Mouse (Mus musculus): ENCODE measurements around the gene Ctf1. TPM values are rescaled to one million over a fixed set of nuclear protein-coding genes. Genes with fewer than 3 reads are reported as not detected.
A peak's percentile ranks its signal among the peaks of the same experiment; 100 is the strongest.

Gene Ctf1
- polyA plus RNA-seq, 1 experiment: not detected

DNA sequence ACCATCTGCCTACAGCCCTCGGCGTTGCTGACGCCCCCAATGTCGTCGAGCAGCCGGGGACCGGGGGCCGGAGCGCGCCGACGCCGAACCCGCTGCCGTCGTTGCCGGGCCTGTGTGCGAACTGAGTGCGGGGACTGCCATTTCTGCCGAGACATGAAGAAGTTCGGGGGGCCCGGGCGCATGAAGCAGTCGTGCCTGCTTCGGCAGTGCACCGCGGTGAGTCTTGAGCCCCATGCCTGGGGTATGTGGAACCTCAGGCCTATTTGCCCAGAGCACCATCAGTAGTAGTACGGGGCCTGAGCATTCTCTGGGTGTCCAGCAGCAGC, 35.7 kb downstream of the Ctf1 start:
- 95% methylated on average over 28 of the region's 28 CpGs for WGBS

DNA sequence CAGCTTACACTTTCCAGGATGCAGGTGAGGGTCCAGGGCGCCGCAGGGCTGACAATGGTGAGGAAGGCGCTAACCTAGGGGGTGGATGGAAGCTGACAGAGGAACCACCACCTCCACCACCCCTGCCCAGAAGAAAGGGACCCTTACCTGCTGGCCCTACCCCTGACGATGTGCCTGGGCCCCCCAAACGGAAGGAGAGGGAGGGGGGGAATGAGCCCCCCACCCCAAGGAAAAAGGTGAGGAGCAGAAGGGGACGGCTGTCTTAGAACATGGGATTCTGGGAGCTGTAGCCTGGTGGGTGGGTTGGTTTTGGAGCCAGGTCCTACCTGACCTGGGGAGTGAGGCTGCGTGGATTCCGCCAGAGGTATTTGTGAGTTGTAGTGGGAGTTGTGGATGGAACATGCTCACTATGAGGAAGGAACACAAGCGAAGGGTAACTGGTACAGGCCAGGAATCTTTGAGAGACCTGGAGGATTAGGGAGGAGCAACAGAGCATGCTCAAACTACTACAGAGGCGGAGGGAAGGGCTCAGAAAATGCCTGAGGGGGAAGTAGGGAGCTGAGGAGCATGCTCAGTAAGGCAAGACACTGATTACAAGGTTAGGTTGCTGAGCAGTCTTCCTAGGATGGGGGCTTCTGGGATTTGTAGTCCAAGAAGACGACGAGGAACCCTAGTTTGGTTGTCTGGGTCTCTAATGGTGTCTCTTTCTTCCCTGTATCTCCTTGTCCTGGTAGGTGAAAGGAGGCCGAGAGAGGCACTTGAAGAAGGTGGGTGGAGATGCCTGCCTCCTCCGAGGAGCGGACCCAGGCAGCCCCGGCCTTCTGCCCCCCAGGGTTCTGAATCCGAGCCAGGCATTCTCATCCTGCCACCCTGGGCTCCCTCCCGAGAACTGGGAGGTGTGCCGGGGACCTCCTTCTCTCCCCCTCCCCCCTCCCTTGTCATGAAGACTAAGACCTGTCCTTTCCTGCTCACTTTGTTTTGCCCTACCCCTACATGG, 37.9 kb downstream of the Ctf1 start:
- Histone ChIP-seq H3K27ac (ENCODE audit: control insufficient read depth, insufficient read depth, low read depth, low read length, poor library complexity) (no peak overlapping the region), H3K4me3 (replicated peaks; ENCODE audit: control insufficient read depth, low read depth, low read length) (no peak overlapping the region), H3K4me1 (ENCODE audit: control insufficient read depth, insufficient read depth, low read length) (no peaks in the 10 kb centered on the region)
- TF ChIP-seq CTCF (IDR thresholded peaks at IDR 0.05; ENCODE audit: control insufficient read depth, insufficient read depth, low read length) (no peak), POLR2A (IDR thresholded peaks at IDR 0.05; ENCODE audit: borderline replicate concordance, control insufficient read depth, low read depth, low read length) (no peak)
- 85% methylated on average over 19 of the region's 19 CpGs for WGBS

More for the DNA sequence above, 35.7 kb downstream of the Ctf1 start:
- H3K4me3 ChIP-seq (replicated peaks; ENCODE audit: control insufficient read depth, low read depth, low read length): no peak overlapping the region
- H3K27ac ChIP-seq (ENCODE audit: control insufficient read depth, insufficient read depth, low read depth, low read length, poor library complexity): no peak overlapping the region
- TF ChIP-seq CTCF (IDR thresholded peaks at IDR 0.05; ENCODE audit: control insufficient read depth, insufficient read depth, low read length) (no peak), POLR2A (IDR thresholded peaks at IDR 0.05; ENCODE audit: borderline replicate concordance, control insufficient read depth, low read depth, low read length) (no peak)
- H3K4me1 ChIP-seq (ENCODE audit: control insufficient read depth, insufficient read depth, low read length): no peaks in the 10 kb centered on the region

DNA sequence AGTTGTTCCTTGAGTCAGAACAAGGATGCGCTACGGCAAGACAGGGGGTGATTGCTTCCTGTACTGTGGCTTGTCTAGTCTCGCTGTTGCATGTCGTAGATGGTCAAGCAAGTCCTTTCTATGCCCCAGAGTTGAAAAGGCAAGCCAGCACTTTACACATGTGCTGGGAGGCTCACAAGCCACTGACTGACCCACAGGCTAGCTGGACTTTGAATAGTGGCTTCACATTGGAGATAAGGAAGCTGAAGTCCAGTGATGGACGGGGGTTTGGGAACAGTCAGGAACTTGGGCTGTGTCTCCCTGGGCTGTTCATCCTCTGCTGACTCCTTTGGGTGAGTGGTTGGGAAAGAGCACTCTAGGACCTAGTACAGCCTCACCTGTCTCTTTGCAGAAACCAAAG, 39.1 kb downstream of the Ctf1 start:
- no peak overlapping the region for H3K4me3 ChIP-seq (replicated peaks; ENCODE audit: control insufficient read depth, low read depth, low read length)
- H3K27ac ChIP-seq (ENCODE audit: control insufficient read depth, insufficient read depth, low read depth, low read length, poor library complexity): no peak overlapping the region
- 90% methylated on average over 5 of the region's 5 CpGs for WGBS
- H3K4me1 ChIP-seq (ENCODE audit: control insufficient read depth, insufficient read depth, low read length): no peaks in the 10 kb centered on the region
- TF ChIP-seq CTCF (IDR thresholded peaks at IDR 0.05; ENCODE audit: control insufficient read depth, insufficient read depth, low read length) (no peak), POLR2A (IDR thresholded peaks at IDR 0.05; ENCODE audit: borderline replicate concordance, control insufficient read depth, low read depth, low read length) (no peak)

DNA sequence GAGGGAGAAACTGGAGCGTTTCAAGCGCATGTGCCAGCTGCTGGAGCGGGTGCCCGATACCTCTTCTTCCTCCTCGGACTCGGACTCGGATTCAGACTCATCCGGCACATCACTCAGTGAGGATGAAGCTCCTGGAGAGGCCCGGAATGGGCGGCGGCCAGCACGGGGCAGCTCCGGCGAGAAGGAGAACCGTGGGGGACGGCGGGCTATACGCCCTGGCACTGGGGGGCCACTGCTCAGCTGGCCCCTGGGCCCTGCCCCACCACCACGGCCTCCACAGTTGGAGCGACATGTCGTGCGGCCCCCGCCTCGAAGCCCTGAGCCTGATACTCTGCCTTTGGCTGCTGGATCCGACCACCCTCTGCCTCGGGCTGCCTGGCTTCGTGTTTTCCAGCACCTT, 39.5 kb downstream of the Ctf1 start:
- TF ChIP-seq CTCF (IDR thresholded peaks at IDR 0.05; ENCODE audit: control insufficient read depth, insufficient read depth, low read length) (no peak), POLR2A (IDR thresholded peaks at IDR 0.05; ENCODE audit: borderline replicate concordance, control insufficient read depth, low read depth, low read length) (no peak)
- no peak overlapping the region for H3K27ac ChIP-seq (ENCODE audit: control insufficient read depth, insufficient read depth, low read depth, low read length, poor library complexity)
- 93% methylated on average over 27 of the region's 27 CpGs for WGBS
- no peaks in the 10 kb centered on the region for H3K4me1 ChIP-seq (ENCODE audit: control insufficient read depth, insufficient read depth, low read length)
- no peak overlapping the region for H3K4me3 ChIP-seq (replicated peaks; ENCODE audit: control insufficient read depth, low read depth, low read length)

DNA sequence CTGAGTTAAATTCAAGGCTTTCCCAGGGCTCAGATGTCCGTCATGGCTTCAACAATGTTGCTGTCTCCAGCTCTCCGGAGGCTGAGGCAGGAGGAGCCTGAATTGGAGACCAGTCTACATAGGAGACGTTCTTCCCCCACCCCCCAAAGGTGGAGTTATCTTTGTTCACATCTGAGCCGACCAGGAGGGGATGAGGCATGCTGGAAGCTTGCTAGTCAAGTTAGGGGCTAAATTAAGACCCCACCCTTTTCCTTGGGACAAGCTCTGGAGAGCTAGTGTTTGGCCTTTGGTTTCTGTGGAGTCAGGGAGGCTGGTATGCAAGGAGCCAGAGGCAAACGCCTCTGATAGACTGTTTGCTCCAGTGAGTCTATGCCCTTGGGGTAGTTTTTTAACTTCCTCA, 40.6 kb downstream of the Ctf1 start:
- 64% methylated on average over 5 of the region's 5 CpGs for WGBS
- Histone ChIP-seq H3K4me1 (ENCODE audit: control insufficient read depth, insufficient read depth, low read length) (no peaks in the 10 kb centered on the region), H3K4me3 (replicated peaks; ENCODE audit: control insufficient read depth, low read depth, low read length) (no peak overlapping the region), H3K27ac (ENCODE audit: control insufficient read depth, insufficient read depth, low read depth, low read length, poor library complexity) (no peak overlapping the region)
- no peak for TF ChIP-seq POLR2A (IDR thresholded peaks at IDR 0.05; ENCODE audit: borderline replicate concordance, control insufficient read depth, low read depth, low read length)
- TF ChIP-seq CTCF (IDR thresholded peaks at IDR 0.05; ENCODE audit: control insufficient read depth, insufficient read depth, low read length): no peak

DNA sequence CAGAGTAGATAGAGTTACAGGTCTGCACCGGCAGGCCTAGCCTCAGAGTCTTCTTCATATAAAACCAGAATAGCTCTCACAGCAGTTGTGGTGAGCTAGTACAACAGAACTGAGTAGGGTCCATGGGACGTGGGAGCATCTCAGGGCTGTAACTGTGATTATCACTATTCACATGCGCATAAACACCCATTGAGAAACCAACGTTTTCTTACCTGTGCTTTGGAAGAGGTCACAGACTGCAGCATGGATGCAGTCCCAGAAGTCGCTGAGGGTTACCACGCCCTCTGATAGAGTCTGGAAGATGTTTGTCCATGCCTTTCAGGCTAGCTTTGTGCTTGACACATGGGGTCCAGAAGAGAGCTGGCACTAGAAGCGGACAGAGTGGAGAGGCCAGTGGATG, 41.2 kb downstream of the Ctf1 start:
- TF ChIP-seq POLR2A (IDR thresholded peaks at IDR 0.05; ENCODE audit: borderline replicate concordance, control insufficient read depth, low read depth, low read length): no peak
- no peak for TF ChIP-seq CTCF (IDR thresholded peaks at IDR 0.05; ENCODE audit: control insufficient read depth, insufficient read depth, low read length)
- Histone ChIP-seq H3K4me3 (replicated peaks; ENCODE audit: control insufficient read depth, low read depth, low read length) (no peak overlapping the region), H3K27ac (ENCODE audit: control insufficient read depth, insufficient read depth, low read depth, low read length, poor library complexity) (no peak overlapping the region), H3K4me1 (ENCODE audit: control insufficient read depth, insufficient read depth, low read length) (no peaks in the 10 kb centered on the region)
- 80% methylated on average over 7 of the region's 7 CpGs for WGBS

DNA sequence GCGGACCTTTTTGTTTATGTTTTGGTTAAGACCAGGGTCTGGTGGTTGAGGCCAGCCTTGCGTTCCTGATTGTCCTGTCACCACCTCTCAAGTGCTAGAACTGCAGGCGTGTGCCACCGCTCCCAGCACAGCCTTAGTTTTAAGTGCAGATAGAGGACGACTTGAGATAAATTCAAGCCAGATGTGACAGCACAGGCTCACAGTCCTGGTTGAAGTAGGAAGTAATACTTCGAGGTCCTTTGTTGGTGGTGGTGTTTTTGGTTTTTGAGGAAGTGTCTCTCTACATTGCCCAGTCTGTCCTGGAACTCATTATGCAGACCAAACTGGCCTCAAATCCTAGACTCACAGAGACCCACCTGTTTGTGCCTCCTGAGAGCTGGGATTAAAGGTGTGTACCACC, 47.2 kb downstream of the Ctf1 start:
- no peak overlapping the region for H3K4me3 ChIP-seq (replicated peaks; ENCODE audit: control insufficient read depth, low read depth, low read length)
- peak overlapping the region; percentile 17 for H3K27ac ChIP-seq (ENCODE audit: control insufficient read depth, insufficient read depth, low read depth, low read length, poor library complexity)
- WGBS: 16% methylated on average over 6 of the region's 6 CpGs
- TF ChIP-seq POLR2A (IDR thresholded peaks at IDR 0.05; ENCODE audit: borderline replicate concordance, control insufficient read depth, low read depth, low read length) (no peak), CTCF (IDR thresholded peaks at IDR 0.05; ENCODE audit: control insufficient read depth, insufficient read depth, low read length) (no peak)
- H3K4me1 ChIP-seq (ENCODE audit: control insufficient read depth, insufficient read depth, low read length): peaks cover 1% of the 10 kb centered on the region; the same call in 1 of the 2 replicates

DNA sequence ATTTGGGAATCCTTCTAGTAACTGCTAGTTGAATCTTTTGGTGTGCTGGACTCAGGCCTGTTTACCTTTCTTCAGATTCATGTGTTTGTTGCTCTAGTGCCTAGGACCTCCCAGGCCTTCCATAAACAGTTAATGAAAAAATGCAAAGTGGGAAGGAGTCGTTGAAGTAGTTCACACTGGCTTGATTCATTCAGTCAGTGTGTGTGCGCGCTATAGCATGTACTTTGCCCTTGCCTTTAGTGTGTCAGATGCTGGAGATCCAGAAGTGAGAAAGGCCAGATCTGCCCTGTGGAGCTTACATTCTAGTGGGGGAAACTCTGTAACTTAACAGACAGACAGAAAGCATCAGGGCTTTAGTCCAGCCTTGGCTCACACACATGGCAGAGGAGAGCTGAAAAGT, 47.9 kb downstream of the Ctf1 start:
- no peak overlapping the region for H3K27ac ChIP-seq (ENCODE audit: control insufficient read depth, insufficient read depth, low read depth, low read length, poor library complexity)
- TF ChIP-seq POLR2A (IDR thresholded peaks at IDR 0.05; ENCODE audit: borderline replicate concordance, control insufficient read depth, low read depth, low read length): no peak
- TF ChIP-seq CTCF (IDR thresholded peaks at IDR 0.05; ENCODE audit: control insufficient read depth, insufficient read depth, low read length): no peak
- H3K4me1 ChIP-seq (ENCODE audit: control insufficient read depth, insufficient read depth, low read length): peaks cover 1% of the 10 kb centered on the region; the same call in 1 of the 2 replicates
- no peak overlapping the region for H3K4me3 ChIP-seq (replicated peaks; ENCODE audit: control insufficient read depth, low read depth, low read length)
- 85% methylated on average over 3 of the region's 3 CpGs for WGBS

Measured in bone marrow, adult 2 months (tissue).